Mouse (Mus musculus) ovary, postnatal 36 days (tissue): ENCODE results near the gene Rsbn1l.
"Not testable (repeated sequence)": the region's sequence is repeated elsewhere in the genome, so short reads cannot be mapped to it uniquely, and the experiment has no call there.

ENCODE experiments used
- DNase-seq: peaks from one replicate; pipeline ENCODE4 v3.0.0; 2022; ENCODE audit warnings: low spot score, mixed read lengths

Gene Rsbn1l

DNA sequence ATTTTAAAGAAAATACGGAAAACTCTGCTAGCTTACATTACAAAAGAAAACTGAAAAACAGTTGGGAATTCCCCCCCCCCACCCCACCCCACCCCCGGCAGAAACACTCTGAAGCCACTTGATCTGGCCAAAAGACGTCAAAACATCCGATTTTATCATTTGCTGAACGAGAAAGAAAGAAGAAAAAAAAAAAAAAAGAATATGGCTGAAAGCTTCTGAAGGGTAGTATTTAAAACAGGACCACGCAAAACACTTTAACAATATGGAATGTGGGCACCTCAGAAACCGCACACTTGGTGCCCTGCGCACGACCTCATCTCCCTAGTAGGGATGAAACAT is 5.7 kb downstream of the Rsbn1l start:
- no peak for DNase-seq

DNA sequence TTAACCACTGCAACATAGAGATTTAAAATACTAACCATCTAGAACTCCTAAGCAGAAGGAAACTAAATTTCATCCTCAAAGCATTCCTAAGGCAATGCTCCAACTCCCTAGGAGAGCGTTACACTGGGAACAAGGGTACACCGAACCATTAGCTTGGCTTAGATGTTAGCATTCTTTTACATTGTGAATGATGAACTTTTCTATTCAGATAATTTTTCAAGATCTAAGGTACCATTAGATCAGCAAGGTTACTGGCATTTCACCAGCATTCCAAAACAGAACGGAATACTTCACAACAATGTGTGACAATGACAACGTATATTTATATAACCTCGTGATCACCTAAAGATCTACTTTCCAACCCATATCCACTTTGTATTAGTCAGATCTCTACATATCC is 6.1 kb downstream of the Rsbn1l start:
- DNase-seq = no peak

DNA sequence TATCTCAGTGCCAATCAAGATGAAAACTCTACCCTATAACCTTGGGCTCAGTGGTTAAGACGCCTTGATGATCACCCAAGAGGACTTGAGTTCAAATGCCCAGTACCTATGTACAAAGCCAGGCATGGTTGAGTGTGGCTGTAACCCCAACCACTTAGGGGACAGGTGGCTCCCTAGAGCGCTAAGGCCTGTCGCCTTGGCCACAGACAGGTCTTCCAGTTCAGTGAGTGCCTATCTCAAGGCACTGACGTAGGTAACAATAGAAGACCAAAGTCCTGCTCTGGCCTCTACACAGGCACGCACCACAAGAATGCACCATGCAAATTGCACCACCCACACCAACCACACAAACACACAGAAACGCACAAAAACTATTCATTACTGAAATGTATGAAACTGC is 9.3 kb downstream of the Rsbn1l start:
- no peak for DNase-seq

DNA sequence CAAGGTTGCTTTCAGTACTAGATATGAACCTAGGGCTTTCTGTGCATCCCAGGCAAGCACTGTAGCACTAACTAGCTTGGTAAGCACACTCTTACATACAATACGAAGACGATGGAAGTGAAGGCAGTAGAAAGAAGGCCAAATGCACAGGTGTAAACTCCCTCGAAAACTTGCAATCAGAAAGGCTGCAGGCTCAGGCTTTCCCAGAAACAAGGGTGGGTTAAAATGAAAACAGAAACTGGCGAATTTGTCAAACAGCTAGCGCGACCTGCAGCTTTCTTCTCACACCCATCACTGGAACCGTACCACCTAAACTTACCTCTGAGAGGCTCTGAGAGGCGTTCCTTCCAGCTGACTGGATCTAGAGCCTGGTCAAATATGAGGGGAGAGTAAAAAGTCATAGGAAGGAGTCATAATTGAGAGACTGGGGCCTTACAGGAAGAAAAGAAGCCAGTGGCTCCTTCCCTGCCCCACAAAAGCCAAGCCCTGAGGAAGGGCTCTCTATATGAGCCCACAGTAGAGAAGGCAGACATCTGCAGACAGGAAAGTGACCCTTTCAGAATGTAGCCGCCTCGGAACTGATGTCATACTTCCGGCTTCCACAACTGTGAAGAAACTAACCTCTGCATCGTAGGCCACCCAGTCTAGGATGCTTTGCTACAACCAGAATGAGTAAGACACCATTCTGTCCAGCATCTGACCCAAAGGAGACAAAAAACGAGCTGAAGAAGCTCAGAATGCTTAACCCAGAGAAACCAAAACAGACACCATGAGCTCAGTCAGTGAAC is 11.0 kb downstream of the Rsbn1l start:
- no peak for DNase-seq

DNA sequence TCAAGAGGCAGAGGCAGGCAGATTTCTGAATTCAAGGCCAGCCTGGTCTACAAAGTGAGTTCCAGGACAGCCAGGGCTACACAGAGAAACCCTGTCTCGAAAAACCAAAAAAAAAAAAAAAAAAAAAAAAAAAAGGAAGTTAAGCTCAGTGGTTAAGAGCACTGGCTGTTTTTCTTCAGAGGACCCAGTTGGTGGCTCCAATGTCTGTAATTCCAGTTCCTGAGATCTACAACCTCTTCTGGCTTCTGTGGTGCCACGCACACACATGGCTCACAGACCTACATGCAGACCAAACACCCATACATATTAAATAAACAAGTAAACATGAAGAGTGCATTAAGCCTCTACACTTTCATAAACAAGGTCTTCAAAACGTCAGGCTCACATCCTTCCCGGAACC is 12.4 kb downstream of the Rsbn1l start:
- not testable (repeated sequence) for DNase-seq

DNA sequence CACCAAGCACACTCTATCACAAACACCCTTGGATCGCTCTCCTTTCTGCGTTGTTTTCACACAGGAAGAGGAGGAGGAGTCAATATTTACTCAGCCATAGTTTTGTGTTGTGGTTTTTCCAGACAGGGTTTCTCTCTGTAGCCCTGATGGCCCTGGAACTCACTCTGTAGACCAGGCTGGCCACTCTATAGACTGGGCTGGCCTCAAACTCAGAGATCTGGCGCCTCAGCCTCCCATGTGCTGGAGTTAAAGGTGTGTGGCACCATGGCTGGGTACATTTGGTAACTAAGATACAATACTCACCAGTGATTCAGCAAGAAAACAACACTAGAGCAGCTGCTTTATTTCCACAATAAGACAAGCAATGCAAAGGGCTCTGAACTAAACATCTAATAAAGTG is 13.7 kb downstream of the Rsbn1l start:
- no peak for DNase-seq

DNA sequence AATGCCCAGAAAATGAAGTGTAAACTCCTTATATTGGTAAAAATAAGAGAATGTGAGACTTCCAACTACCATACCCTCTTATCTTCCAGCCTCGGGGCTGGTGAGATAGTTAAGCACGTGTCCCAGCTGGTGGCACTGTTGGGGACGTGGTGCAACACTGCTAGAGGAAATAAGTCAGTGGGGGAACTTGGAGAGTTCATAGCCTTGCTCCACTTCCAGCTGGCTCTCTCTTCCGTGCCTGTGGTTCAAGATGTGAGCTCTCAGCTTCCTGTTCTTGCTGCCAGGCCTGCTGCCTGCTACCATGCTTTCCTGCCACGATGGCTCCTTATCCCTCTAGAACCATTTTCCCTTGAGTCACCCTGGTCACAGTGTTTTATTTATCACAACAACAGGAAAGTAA is 15.0 kb downstream of the Rsbn1l start:
- DNase-seq = peak; percentile 16

DNA sequence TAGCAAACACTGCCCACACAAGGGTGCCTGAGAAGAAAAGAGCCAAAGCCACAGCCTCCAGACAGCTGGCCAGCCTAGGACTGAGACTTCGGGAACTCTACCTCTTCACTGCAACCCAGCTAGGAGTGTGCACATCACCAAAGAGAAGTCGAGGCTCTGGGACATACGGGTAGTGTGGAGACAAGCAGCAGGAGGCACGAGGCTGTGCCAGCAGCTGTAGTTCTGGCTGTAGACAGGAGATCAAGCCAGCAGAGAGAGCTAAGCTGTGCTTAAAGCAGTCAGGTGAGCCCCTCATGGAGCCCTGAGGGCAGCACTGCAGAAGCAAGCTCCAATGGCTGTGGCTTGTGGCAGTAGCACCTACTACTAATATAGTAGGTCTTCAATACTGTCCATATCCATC is 15.5 kb downstream of the Rsbn1l start:
- DNase-seq = no peak

DNA sequence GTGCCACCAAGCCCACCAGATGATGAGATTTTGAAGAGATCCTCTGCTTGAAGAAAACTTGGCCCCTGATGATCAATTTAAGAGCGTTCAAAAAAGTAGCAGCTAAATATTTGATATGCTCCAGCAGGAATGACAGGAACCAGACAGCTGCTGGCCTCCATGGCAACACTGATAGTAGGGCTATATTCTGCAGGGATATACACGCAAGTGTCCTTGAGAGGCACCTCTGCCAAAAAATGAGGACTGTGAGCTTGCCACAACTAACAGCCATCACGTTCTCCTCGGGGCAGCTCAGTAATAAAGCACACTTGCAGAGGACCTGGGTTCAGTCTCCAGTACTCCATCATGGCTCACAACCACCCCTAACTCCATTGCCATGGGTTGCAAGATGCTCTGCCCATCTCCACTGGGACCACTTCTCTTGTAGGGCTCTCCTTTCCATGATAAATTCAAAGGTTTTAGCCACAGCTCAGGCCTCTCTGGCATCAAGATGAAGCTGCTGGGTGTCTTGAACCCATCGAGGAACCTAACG is 16.1 kb downstream of the Rsbn1l start:
- DNase-seq = no peak

DNA sequence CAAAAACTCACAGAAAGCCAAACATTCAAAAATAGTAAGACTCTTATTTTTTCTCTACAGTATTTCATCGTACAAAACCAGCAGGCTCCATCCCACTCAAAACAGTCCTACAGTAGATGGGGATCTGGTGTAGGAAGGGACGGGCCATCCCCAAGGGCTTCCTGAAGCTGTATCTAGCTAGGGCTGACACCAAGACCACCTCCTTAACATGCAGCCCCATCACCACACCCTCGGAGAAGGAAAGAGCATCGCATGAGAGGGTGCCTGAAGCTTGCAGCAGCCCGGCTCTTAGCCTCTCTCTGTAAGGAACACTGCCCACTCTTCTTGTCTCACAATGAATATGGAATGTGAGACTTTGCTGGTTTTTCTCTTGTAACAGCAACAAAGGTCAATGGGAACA is 17.7 kb downstream of the Rsbn1l start:
- no peak for DNase-seq

DNA sequence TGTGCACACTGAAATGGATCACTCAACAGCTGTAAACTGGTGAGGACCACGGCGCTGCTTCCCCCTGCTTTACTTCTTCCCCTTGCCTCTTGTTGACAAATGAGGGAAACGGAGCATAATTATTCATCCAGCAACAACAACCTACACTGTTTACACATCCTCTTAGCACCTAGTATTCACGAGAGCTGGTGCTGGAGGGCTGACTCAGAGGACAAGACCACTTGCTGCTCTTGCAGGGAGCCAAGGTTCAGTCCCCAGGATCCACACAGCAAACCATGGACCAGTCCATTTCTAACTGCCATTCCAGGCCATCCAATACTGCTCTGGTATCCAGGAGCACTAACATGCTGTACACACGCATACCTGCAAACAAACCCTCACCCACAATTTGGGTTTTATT is 20.3 kb downstream of the Rsbn1l start:
- DNase-seq = no peak

DNA sequence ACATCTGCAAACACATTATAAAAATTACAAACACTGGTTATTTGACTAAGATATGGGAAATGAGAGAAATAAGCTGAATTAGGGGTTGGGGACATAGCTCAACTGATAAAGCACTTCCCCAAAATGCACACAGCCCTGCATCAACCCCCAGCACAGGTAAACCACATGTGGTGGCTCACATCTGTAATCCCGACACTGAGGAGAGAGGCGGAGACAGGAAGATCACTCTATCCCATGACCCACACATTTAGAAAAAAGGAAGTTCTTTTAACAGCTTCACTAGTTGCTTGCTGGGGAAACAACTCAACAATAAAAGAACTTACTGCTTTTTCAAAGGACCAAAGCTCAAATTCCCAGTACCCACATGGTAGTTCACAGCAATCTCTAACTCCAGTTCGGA is 23.6 kb downstream of the Rsbn1l start:
- DNase-seq = no peak

DNA sequence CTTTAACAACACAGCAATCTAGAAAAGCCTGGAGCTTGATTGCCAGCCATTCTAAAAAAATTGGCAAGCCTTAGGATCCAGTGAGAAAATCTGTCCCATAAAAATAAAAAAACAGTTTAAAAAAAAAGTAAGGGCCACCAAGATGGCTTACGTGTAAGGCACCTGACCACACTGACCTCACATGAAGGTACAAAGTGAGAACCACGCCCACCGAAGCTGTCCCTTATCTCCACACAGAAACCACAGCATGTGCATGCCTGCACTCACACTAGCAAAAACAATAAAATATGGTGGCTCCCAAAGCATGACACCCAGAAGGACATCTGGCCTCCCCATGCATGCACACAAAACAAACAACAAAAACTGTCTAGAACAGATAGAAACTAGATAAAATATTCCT is 24.9 kb downstream of the Rsbn1l start:
- DNase-seq = no peak

DNA sequence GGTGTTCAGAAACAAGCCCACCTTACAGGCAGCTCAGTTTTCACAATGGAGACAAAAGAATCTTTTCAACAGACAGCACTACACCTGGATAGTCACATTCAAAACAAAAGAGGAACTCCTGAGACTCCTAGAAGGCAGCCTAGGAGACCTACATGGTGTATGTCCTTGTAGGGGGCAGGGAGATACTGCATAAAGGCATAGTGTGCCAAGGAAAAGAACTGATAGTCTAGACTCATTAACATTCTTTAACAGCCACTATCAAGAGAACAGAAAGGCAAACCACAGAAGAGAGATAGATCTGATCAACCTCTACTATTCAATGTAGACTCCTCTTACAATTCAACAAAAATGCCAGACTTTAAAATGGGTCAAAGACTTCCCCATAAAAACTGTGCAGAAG is 25.8 kb downstream of the Rsbn1l start:
- DNase-seq = no peak

DNA sequence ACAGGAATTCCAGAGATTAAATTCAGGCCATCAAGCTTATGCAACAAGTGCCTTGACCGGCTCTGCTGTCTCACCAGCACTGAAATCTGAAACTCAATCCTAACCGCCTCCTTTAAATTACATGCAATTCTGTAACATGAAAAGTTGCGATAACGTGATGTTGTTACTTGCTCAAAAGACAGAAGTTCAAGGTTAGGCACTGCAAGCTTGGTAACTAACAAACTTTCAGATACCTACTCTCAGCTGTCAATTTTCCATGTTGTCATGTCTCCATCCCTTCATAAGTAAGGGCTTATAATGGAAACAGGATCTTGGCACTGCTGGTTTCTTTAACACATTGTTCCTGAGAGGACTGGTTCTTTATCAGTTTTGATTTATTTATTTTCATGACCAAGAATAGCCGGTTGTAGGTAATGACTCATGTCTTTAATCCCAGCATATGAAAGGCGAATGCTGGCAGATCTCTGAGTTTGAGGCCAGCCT is 26.5 kb downstream of the Rsbn1l start:
- DNase-seq = no peak

DNA sequence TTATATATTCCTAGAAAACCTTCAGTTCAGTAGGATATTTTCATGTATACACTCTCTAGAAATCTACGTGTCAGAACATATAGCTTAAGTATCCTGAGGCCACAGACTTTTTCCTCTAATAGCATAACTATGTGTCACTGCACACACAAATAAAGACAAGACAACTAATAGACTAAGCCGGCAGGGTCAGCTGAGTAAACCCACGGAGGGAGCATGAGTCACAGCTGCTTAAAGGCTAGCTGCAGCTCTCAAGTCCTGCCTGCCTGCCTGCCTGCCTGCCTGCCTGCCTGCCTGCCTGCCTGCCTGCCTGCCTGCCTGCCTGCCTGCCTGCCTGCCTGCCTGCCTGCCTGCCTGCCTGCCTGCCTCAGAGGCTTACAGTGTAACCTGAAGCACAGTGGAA is 30.7 kb downstream of the Rsbn1l start:
- DNase-seq = no peak

DNA sequence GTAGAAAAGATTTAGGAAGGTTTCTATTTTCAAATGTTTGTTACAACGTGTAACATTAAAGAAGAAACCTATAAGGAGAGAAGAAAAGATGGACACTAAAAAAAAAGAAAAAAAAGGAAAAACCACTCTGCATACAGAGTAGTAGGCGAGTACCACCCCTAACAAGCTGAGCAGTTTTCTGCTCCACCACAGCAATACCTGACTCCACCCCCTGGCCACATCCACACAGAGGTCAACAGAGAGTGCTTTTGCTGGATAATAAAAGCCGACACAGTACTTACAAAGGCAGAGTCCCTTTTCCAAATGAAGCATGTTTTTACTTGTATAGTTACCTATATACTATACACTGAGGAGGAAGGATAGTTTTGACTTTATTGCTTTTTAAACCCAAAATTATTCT is 31.6 kb downstream of the Rsbn1l start:
- no peak for DNase-seq

DNA sequence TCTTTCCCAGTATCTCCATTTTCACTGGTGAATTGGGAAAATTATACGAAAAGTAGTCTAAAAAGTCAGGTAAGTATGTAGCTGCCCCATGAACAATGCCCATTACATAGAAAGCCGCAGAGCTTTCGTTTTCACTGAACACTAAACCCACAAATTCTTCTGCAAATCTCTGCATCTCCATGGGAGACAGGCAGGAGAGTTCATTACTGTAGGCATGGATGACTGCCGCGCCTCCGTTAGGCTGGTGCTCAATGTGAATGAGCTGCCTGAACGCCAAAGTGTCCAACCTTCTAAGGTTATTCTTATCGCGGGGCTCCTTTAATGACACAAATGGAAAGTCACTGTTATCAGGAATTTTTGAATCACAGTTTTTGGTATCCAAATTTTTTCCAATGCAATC is 36.6 kb downstream of the Rsbn1l start:
- no peak for DNase-seq

DNA sequence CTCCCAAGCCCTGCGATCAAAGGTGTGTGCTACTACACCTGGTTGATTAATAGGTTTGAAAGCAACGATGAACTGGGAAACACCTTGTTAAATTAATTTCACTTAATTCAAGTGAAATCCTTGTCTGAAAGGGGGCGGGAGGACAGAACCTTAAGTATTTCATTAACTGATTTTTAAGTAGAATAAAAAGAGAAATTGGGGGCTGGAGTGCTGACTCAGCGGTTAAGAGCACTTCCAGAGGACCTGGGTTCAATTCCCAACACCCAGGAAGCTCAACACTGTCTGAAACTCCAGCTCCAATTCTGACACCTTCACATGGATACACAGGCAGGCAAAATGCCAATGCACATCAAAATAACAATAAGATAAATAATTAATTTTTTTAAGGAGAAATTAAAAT is 37.2 kb downstream of the Rsbn1l start:
- no peak for DNase-seq

DNA sequence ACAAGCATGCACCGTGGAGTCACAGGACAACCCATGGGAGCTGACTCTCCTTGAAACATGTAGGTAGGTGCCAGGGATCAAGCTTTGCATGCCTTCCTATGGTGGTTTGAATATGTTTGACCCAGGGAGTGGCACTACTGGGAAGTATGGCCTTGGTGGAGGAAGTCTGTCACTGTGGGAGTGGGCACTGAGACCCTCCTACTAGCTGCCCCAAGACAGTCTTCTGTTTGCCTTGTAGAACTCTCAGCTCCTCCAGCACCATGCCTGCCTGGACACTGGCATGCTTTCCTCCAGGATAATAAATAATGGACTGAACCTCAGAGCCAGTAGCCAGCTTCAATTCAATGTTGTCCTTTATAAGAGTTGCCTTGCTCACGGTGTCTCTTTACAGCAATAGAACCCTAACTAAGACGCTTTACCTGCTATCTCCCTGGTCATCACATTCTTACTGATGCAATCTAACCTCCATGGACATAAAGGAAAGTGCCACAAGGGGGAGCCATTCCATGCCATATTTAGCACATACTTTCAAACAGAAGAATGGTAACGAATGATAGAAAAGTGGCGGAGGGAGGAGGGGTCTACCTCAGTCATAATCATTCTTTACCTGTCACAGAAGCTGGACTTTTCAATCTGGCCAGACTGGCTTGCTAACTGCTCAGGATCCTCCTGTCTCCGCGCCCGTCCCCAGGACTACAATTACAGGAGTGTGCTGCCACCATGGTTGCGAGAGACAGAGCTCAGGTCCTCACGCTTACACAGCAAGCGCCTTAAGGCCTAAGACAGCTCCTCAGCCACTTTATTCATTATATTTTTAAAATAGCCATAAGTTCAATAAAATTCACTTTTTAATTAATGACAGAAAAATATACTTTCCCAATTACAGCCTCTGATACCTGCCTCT is 42.6 kb downstream of the Rsbn1l start:
- no peak for DNase-seq

DNA sequence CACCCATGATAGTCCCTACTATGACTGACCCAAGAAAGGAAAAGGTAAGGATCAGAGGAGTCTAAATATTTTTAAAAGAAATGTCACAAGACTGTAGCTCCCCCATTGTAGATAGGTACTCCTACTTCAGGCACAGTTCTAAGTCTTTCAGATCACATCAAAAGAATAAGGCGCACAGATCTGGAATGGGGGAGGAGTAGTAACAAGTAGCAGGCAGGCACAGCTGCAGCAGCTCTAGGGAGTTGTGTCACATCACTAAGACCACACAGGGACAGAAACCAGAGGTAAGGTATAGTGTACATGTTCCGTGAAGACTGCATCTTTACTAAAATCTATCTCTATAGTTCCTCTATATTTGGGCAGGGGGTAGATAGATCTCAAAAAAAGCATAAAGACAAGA is 44.5 kb downstream of the Rsbn1l start:
- DNase-seq = no peak

DNA sequence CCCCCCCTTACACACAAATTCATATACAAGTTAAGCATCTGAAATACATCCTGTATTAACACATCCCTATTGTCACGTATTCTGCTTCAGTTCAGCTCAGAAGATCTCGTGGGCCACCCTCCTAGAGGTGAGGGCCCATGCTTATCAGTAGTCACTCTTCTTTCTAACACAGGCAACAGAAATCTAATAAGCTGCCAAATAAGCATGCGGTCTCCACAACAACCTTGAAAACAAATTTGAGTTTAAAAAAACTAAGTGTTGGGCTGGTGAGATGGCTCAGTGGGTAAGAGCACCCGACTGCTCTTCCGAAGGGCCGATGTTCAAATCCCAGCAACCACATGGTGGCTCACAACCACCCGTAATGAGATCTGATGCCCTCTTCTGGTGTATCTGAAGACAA is 50.0 kb downstream of the Rsbn1l start:
- DNase-seq = no peak

DNA sequence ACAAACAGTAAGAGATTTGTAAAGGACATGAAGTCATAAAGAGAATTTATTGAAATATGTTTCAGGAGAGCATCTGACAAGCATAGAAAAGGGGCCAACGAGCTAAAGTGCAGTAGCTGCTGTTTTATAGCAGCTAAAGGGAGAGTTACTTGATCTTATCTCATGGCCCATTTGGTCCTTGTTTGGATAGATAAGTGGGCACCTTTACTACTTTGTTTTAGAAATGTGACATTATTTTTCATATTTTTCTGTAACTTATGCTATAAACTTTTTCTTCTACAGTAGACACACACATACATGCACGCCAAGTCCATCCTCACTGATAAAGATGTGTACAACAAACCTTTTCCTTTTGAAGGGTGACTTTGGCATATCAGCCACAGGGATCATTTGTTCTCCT is 50.8 kb downstream of the Rsbn1l start:
- DNase-seq = no peak
